Mouse (Mus musculus): Measurements from ENCODE around the gene Tmem231. TPM values are rescaled to one million over a fixed set of nuclear protein-coding genes. Genes with fewer than 3 reads are reported as not detected.
"Not testable (repeated sequence)": the region's sequence is repeated elsewhere in the genome, so short reads cannot be mapped to it uniquely, and the experiment has no call there.

Gene Tmem231
- total RNA-seq, 1 experiment from 2014 or later, result 3.6 TPM

GRCm38 (mm10) chr8:111951317-111951716 is 17.6 kb upstream of the Tmem231 start:
- ATAC-seq (replicated peaks; ENCODE audit: low read depth, poor library complexity, severe bottlenecking), result no peak

- ATAC-seq (replicated peaks; ENCODE audit: low read depth, poor library complexity, severe bottlenecking), result no peak
Observed at GRCm38 (mm10) chr8:111950846-111951245, 17.2 kb upstream of the Tmem231 start.

- no peak for ATAC-seq (replicated peaks; ENCODE audit: low read depth, poor library complexity, severe bottlenecking)
Observed at GRCm38 (mm10) chr8:111947954-111948353, 14.3 kb upstream of the Tmem231 start.

GRCm38 (mm10) chr8:111947144-111947543 is 13.5 kb upstream of the Tmem231 start:
- no peak for ATAC-seq (replicated peaks; ENCODE audit: low read depth, poor library complexity, severe bottlenecking)

GRCm38 (mm10) chr8:111943544-111943943 is 9.9 kb upstream of the Tmem231 start:
- ATAC-seq (replicated peaks; ENCODE audit: low read depth, poor library complexity, severe bottlenecking), result no peak

GRCm38 (mm10) chr8:111941101-111941454 is 7.4 kb upstream of the Tmem231 start:
- peak; percentile 52 for ATAC-seq (replicated peaks; ENCODE audit: low read depth, poor library complexity, severe bottlenecking)

- peak; percentile 88 for ATAC-seq (replicated peaks; ENCODE audit: low read depth, poor library complexity, severe bottlenecking)
Observed at GRCm38 (mm10) chr8:111940171-111941100, 6.8 kb upstream of the Tmem231 start, which contains the start of gene Gabarapl2. Gabarapl2 (plus strand) TSS chr8:111940703.

GRCm38 (mm10) chr8:111939516-111940142 is 5.9 kb upstream of the Tmem231 start:
- peak; percentile 72 for ATAC-seq (replicated peaks; ENCODE audit: low read depth, poor library complexity, severe bottlenecking)

- ATAC-seq (replicated peaks; ENCODE audit: low read depth, poor library complexity, severe bottlenecking), result not testable (repeated sequence)
Observed at GRCm38 (mm10) chr8:111938076-111938985, 4.7 kb upstream of the Tmem231 start.

- no peak for ATAC-seq (replicated peaks; ENCODE audit: low read depth, poor library complexity, severe bottlenecking)
Observed at GRCm38 (mm10) chr8:111937184-111937583, 3.5 kb upstream of the Tmem231 start.

GRCm38 (mm10) chr8:111934201-111934600 is 520 bp upstream of the Tmem231 start:
- ATAC-seq (replicated peaks; ENCODE audit: low read depth, poor library complexity, severe bottlenecking), result no peak

GRCm38 (mm10) chr8:111932580-111933336 is 923 bp downstream of the Tmem231 start:
- peak; percentile 51 for ATAC-seq (replicated peaks; ENCODE audit: low read depth, poor library complexity, severe bottlenecking)

- ATAC-seq (replicated peaks; ENCODE audit: low read depth, poor library complexity, severe bottlenecking), result no peak
Observed at GRCm38 (mm10) chr8:111931721-111932120, 2.0 kb downstream of the Tmem231 start.

- peak; percentile 62 for ATAC-seq (replicated peaks; ENCODE audit: low read depth, poor library complexity, severe bottlenecking)
Observed at GRCm38 (mm10) chr8:111929648-111930344, 3.9 kb downstream of the Tmem231 start.

GRCm38 (mm10) chr8:111924976-111925375 is 8.7 kb downstream of the Tmem231 start:
- ATAC-seq (replicated peaks; ENCODE audit: low read depth, poor library complexity, severe bottlenecking), result no peak

- peak; percentile 95 for ATAC-seq (replicated peaks; ENCODE audit: low read depth, poor library complexity, severe bottlenecking)
Observed at GRCm38 (mm10) chr8:111923383-111923804, 10.3 kb downstream of the Tmem231 start.

- no peak for ATAC-seq (replicated peaks; ENCODE audit: low read depth, poor library complexity, severe bottlenecking)
Observed at GRCm38 (mm10) chr8:111920971-111921370, 12.7 kb downstream of the Tmem231 start.

GRCm38 (mm10) chr8:111919663-111920062 is 14.0 kb downstream of the Tmem231 start:
- ATAC-seq (replicated peaks; ENCODE audit: low read depth, poor library complexity, severe bottlenecking), result no peak

Measured in common myeloid progenitor, adult 5-6 weeks (primary cell).